In genomic region chr3:38255674-38256073, GRCm38 (mm10) we compare ENCODE assay signal across 10 mouse cellular contexts.
DNase-seq lines count a peak whose midpoint lies in the region; ATAC-seq and TF ChIP-seq lines count a peak whose summit lies in the region.
"Had no signal": no experiment of that assay in that cellular context is flagged by ENCODE, and none has a peak within 500 bp of the region (broad histone marks: within the 10 kb centered on the region; RNA-seq: fewer than 3 reads in every experiment).

No protein-coding gene starts in this region.

- no peak overlapping the region for H3K27ac ChIP-seq in forebrain, postnatal 0 days (ENCODE audit: low read depth, low read length)
- H3K27ac ChIP-seq in stomach, postnatal 0 days (replicated peaks), result no peak overlapping the region

- no peak for TF ChIP-seq EP300 in stomach, postnatal 0 days (optimal IDR thresholded peaks at IDR 0.05)

- no peak overlapping the region for H3K4me2 ChIP-seq in forebrain, postnatal 0 days (ENCODE audit: low read depth)
- no peak overlapping the region for H3K4me2 ChIP-seq in stomach, postnatal 0 days (replicated peaks; ENCODE audit: low read depth)
- H3K4me2 ChIP-seq: heart, embryonic 15.5 days had no signal

- H3K4me1 ChIP-seq in forebrain, postnatal 0 days (ENCODE audit: insufficient read depth), result no peaks in the 10 kb centered on the region
- no peaks in the 10 kb centered on the region for H3K4me1 ChIP-seq in stomach, postnatal 0 days (replicated peaks; ENCODE audit: control insufficient read depth, insufficient read depth)

- DNase-seq in gastrocnemius, adult 18-20 months (ENCODE audit: low spot score), result peak; percentile 54
- DNase-seq in gastrocnemius, postnatal 4 days (ENCODE audit: low spot score in 2 of 2), result no peak
- peak; percentile 9 for DNase-seq in 416B (ENCODE audit: low read depth)
- DNase-seq in cerebellum, adult 11-12 months, result peak; percentile 13
- peak; percentile 63 for DNase-seq in forebrain, postnatal 0 days
- DNase-seq in kidney, adult 9 months, result peak; percentile 74
- DNase-seq in lung, postnatal 10 days, result peak; percentile 66
- peak; percentile 39 for DNase-seq in stomach, postnatal 0 days (ENCODE audit: low spot score)

- no peaks in the 10 kb centered on the region for H3K36me3 ChIP-seq in forebrain, postnatal 0 days (ENCODE audit: insufficient read depth)
- H3K36me3 ChIP-seq in stomach, postnatal 0 days (ENCODE audit: control insufficient read depth, insufficient read depth, low read length), result no peaks in the 10 kb centered on the region
- H3K36me3 ChIP-seq: G1E; heart, embryonic 15.5 days had no signal

- TF ChIP-seq CTCF in forebrain, postnatal 0 days (IDR thresholded peaks at IDR 0.05; ENCODE audit: low read depth), result peak; percentile 76
- TF ChIP-seq CTCF in stomach, postnatal 0 days (IDR thresholded peaks at IDR 0.05; ENCODE audit: low read depth), result peak; percentile 77

- no peak overlapping the region for H3K9ac ChIP-seq in forebrain, postnatal 0 days
- H3K9ac ChIP-seq in stomach, postnatal 0 days (ENCODE audit: low read length), result no peak overlapping the region
- H3K9ac ChIP-seq: heart, embryonic 15.5 days had no signal

- no peak overlapping the region for H3K4me3 ChIP-seq in forebrain, postnatal 0 days (ENCODE audit: low read depth, low read length)
- no peak overlapping the region for H3K4me3 ChIP-seq in stomach, postnatal 0 days (ENCODE audit: low read depth, low read length)
- H3K4me3 ChIP-seq: heart, embryonic 15.5 days had no signal

- 0 out of 2 replicates have a peak, but pooled peaks cover 3% of the 10 kb centered on the region for H3K9me3 ChIP-seq in forebrain, postnatal 0 days (ENCODE audit: low read length)
- H3K9me3 ChIP-seq in stomach, postnatal 0 days (ENCODE audit: control insufficient read depth, low read length), result no peaks in the 10 kb centered on the region
- H3K9me3 ChIP-seq: G1E; heart, embryonic 15.5 days had no signal

- WGBS in forebrain, postnatal 0 days, result 10% methylated on average over 2 of the region's 2 CpGs
- WGBS in stomach, postnatal 0 days, result 9% methylated on average over 2 of the region's 2 CpGs

- peak; percentile 71; the same call in 1 of the 2 replicates for ATAC-seq in forebrain, postnatal 0 days
- ATAC-seq in stomach, postnatal 0 days (ENCODE audit: low FRiP score, low TSS enrichment), result no peak

- no peaks in the 10 kb centered on the region for H3K27me3 ChIP-seq in forebrain, postnatal 0 days (ENCODE audit: insufficient read depth, low read length)
- H3K27me3 ChIP-seq in stomach, postnatal 0 days (ENCODE audit: control insufficient read depth, insufficient read depth, low read length), result no peaks in the 10 kb centered on the region
- H3K27me3 ChIP-seq: heart, embryonic 15.5 days had no signal

Comparison
In these comparisons a context has a peak if more than half of its experiments do, and no peak if none do; other contexts are left out.
1. DNase-seq: peak in gastrocnemius, adult 18-20 months (single experiment), 416B (single experiment), cerebellum, adult 11-12 months (single experiment), forebrain, postnatal 0 days (single experiment), kidney, adult 9 months (single experiment), lung, postnatal 10 days (single experiment) and stomach, postnatal 0 days (single experiment); none in gastrocnemius, postnatal 4 days (0 of 2).